Mouse (Mus musculus) hindbrain, embryonic 14.5 days (tissue): ENCODE data around the gene Tmem38b. TPM values are rescaled to one million over a fixed set of nuclear protein-coding genes. Genes with fewer than 3 reads are reported as not detected.

Experiments
- ATAC-seq: fragments of 200-750 bp; cut with Nextera tagmentation; 2 replicates; pipeline ENCODE4 v1.8.0; 2017; ENCODE audit warnings: moderate number of reproducible peaks, mild to moderate bottlenecking, moderate TSS enrichment, moderate library complexity; ENCODE audit not compliant: low FRiP score
- DNase-seq: peaks from one replicate; pipeline ENCODE4 v3.0.0-alpha.2; 2015; ENCODE audit warnings: low spot score
- H3K27ac ChIP-seq: fragments of 300-500 bp; sonication (generic); 2 replicates; pipeline ENCODE4 v1.5.1; 2014; ENCODE audit warnings: mild to moderate bottlenecking, moderate library complexity
- H3K27me3 ChIP-seq: fragments of 300-500 bp; sonication (generic); 2 replicates; pipeline ENCODE4 v1.6.1; 2014; ENCODE audit warnings: mild to moderate bottlenecking, low read length, mixed read lengths; ENCODE audit not compliant: control insufficient read depth, insufficient read depth
- H3K36me3 ChIP-seq: fragments of 300-500 bp; sonication (generic); replicated peaks from 2 replicates; pipeline ENCODE4 v1.6.1; 2014; ENCODE audit not compliant: control insufficient read depth, insufficient read depth
- H3K4me1 ChIP-seq: fragments of 300-500 bp; sonication (generic); replicated peaks from 2 replicates; pipeline ENCODE4 v1.6.1; 2014; ENCODE audit warnings: antibody characterized with exemption, low read length, mixed read lengths; ENCODE audit not compliant: control insufficient read depth, insufficient read depth
- H3K4me2 ChIP-seq: fragments of 300-500 bp; sonication (generic); replicated peaks from 2 replicates; pipeline ENCODE4 v1.6.1; 2014; ENCODE audit warnings: mild to moderate bottlenecking, moderate library complexity
- H3K4me3 ChIP-seq: fragments of 300-500 bp; sonication (generic); replicated peaks from 2 replicates; pipeline ENCODE4 v1.5.1; 2014; ENCODE audit warnings: mild to moderate bottlenecking, low read length
- H3K9ac ChIP-seq: fragments of 300-500 bp; sonication (generic); 2 replicates; pipeline ENCODE4 v1.6.1; 2014
- H3K9me3 ChIP-seq: fragments of 300-500 bp; sonication (generic); 2 replicates; pipeline ENCODE4 v1.6.1; 2016; ENCODE audit warnings: low read length; ENCODE audit not compliant: control insufficient read depth
- WGBS: fragments of 180-500 bp; shearing (Covaris S2); extraction: QIAGEN DNeasy Blood & Tissue Kit; methylation state at CpG from one replicate; pipeline ENCODE4 v1.1.7; 2014; 5-methylcytosine and 5-hydroxymethylcytosine counted together
- polyA plus RNA-seq: library from polyadenylated mRNA; unstranded; fragments of >200 nt; fragmentation: Nextera tagmentation; extraction: Ambion mirVana; gene quantifications from 2 replicates; pipeline ENCODE4 v1.2.1, GENCODE M21; 2014

Tmem38b gene
- polyA plus RNA-seq, 1 experiment from 2014 or later: 6.3 TPM

GRCm38 (mm10) chr4:53844835-53845619 is 19.2 kb downstream of the Tmem38b start:
- Histone ChIP-seq H3K4me3 (no peak overlapping the region), H3K4me2 (no peak overlapping the region), H3K27me3 (no peaks in the 10 kb centered on the region), H3K27ac (no peak overlapping the region), H3K9me3 (no peaks in the 10 kb centered on the region), H3K36me3 (no peaks in the 10 kb centered on the region), H3K4me1 (no peaks in the 10 kb centered on the region), H3K9ac (no peak overlapping the region)
- 55% methylated on average over 6 of the region's 6 CpGs for WGBS
- ATAC-seq: 0 out of 2 replicates have a peak, but pooled peaks have one; percentile 65
- peak; percentile 67 for DNase-seq

- 97% methylated on average over 1 of the region's 1 CpGs for WGBS
- ATAC-seq: no peak
- no peak for DNase-seq
- H3K27me3 ChIP-seq: no peaks in the 10 kb centered on the region
- H3K27ac ChIP-seq: no peak overlapping the region
- no peak overlapping the region for H3K4me3 ChIP-seq
- no peak overlapping the region for H3K9ac ChIP-seq
- H3K4me1 ChIP-seq: no peaks in the 10 kb centered on the region
- no peak overlapping the region for H3K4me2 ChIP-seq
- H3K9me3 ChIP-seq: no peaks in the 10 kb centered on the region
- H3K36me3 ChIP-seq: 0 out of 2 replicates have a peak, but pooled peaks cover 1% of the 10 kb centered on the region
These were observed 19.8 kb downstream of the Tmem38b start for GRCm38 (mm10) chr4:53845656-53846055.

GRCm38 (mm10) chr4:53846326-53846725 is 20.5 kb downstream of the Tmem38b start:
- 0 out of 2 replicates have a peak, but pooled peaks cover 6% of the 10 kb centered on the region for H3K36me3 ChIP-seq

GRCm38 (mm10) chr4:53847541-53847940 is 21.7 kb downstream of the Tmem38b start:
- H3K4me2 ChIP-seq: no peak overlapping the region
- ATAC-seq: no peak
- DNase-seq: no peak
- H3K9me3 ChIP-seq: no peaks in the 10 kb centered on the region
- H3K4me1 ChIP-seq: no peaks in the 10 kb centered on the region
- no peak overlapping the region for H3K4me3 ChIP-seq
- no peaks in the 10 kb centered on the region for H3K27me3 ChIP-seq
- no peak overlapping the region for H3K9ac ChIP-seq
- peaks cover 9% of the 10 kb centered on the region; the same call in 1 of the 2 replicates for H3K36me3 ChIP-seq
- H3K27ac ChIP-seq: no peak overlapping the region
- 88% methylated on average over 4 of the region's 4 CpGs for WGBS

More at GRCm38 (mm10) chr4:53846326-53846725, 20.5 kb downstream of the Tmem38b start:
- Histone ChIP-seq H3K27me3 (no peaks in the 10 kb centered on the region), H3K9me3 (no peaks in the 10 kb centered on the region), H3K4me1 (no peaks in the 10 kb centered on the region), H3K4me2 (no peak overlapping the region), H3K27ac (no peak overlapping the region), H3K4me3 (no peak overlapping the region), H3K9ac (no peak overlapping the region)
- DNase-seq (no peak), ATAC-seq (no peak)
- WGBS: 61% methylated on average over 2 of the region's 2 CpGs

- no peak for DNase-seq
- peaks cover 9% of the 10 kb centered on the region for H3K36me3 ChIP-seq
- no peak for ATAC-seq
- H3K4me3 ChIP-seq: no peak overlapping the region
- H3K9me3 ChIP-seq: no peaks in the 10 kb centered on the region
- H3K27ac ChIP-seq: no peak overlapping the region
- H3K27me3 ChIP-seq: no peaks in the 10 kb centered on the region
- H3K4me1 ChIP-seq: no peaks in the 10 kb centered on the region
- H3K4me2 ChIP-seq: no peak overlapping the region
- no peak overlapping the region for H3K9ac ChIP-seq
- WGBS: 94% methylated on average over 3 of the region's 3 CpGs
These were observed 22.5 kb downstream of the Tmem38b start for GRCm38 (mm10) chr4:53848308-53848707.

- H3K9me3 ChIP-seq: no peaks in the 10 kb centered on the region
- peaks cover 9% of the 10 kb centered on the region for H3K36me3 ChIP-seq
- no peaks in the 10 kb centered on the region for H3K27me3 ChIP-seq
- ATAC-seq: no peak
- no peaks in the 10 kb centered on the region for H3K4me1 ChIP-seq
- H3K9ac ChIP-seq: no peak overlapping the region
- H3K4me2 ChIP-seq: no peak overlapping the region
- 90% methylated on average over 8 of the region's 8 CpGs for WGBS
- H3K27ac ChIP-seq: no peak overlapping the region
- H3K4me3 ChIP-seq: no peak overlapping the region
- no peak for DNase-seq
These were observed 23.0 kb downstream of the Tmem38b start for GRCm38 (mm10) chr4:53848816-53849215.

- Histone ChIP-seq H3K4me2 (no peak overlapping the region), H3K27me3 (no peaks in the 10 kb centered on the region), H3K4me3 (no peak overlapping the region), H3K27ac (no peak overlapping the region), H3K9ac (no peak overlapping the region), H3K9me3 (no peaks in the 10 kb centered on the region), H3K4me1 (no peaks in the 10 kb centered on the region), H3K36me3 (peaks cover 9% of the 10 kb centered on the region)
- DNase-seq (no peak), ATAC-seq (no peak)
- WGBS: no CpG with 5 or more reads among the region's 1 CpGs
These were observed 24.0 kb downstream of the Tmem38b start for GRCm38 (mm10) chr4:53849804-53850203.

GRCm38 (mm10) chr4:53853333-53853732 is 27.5 kb downstream of the Tmem38b start:
- H3K9ac ChIP-seq: no peak overlapping the region
- no peaks in the 10 kb centered on the region for H3K27me3 ChIP-seq
- no peak for ATAC-seq
- no peaks in the 10 kb centered on the region for H3K9me3 ChIP-seq
- H3K27ac ChIP-seq: no peak overlapping the region
- H3K4me2 ChIP-seq: no peak overlapping the region
- WGBS: 85% methylated on average over 1 of the region's 1 CpGs
- DNase-seq: no peak
- no peaks in the 10 kb centered on the region for H3K4me1 ChIP-seq
- no peak overlapping the region for H3K4me3 ChIP-seq
- peaks cover 15% of the 10 kb centered on the region for H3K36me3 ChIP-seq

- Histone ChIP-seq H3K36me3 (peaks cover 5% of the 10 kb centered on the region; the same call in 1 of the 2 replicates), H3K9ac (no peak overlapping the region), H3K4me3 (no peak overlapping the region), H3K4me1 (no peaks in the 10 kb centered on the region), H3K4me2 (peak overlapping the region; percentile 35), H3K27me3 (no peaks in the 10 kb centered on the region), H3K27ac (no peak overlapping the region), H3K9me3 (no peaks in the 10 kb centered on the region)
- ATAC-seq (no peak), DNase-seq (no peak)
- 33% methylated on average over 18 of the region's 18 CpGs for WGBS
These were observed 34.1 kb downstream of the Tmem38b start for GRCm38 (mm10) chr4:53859944-53860343.
